In genomic region chr10:80315315-80315714, GRCm38 (mm10) we compare ENCODE assay signal across 13 mouse cellular contexts. TPM values are rescaled to one million over a fixed set of nuclear protein-coding genes. Genes with fewer than 3 reads are reported as not detected.
A peak's percentile ranks its signal among the peaks of the same experiment; 100 is the strongest.
DNase-seq lines count a peak whose midpoint lies in the region; ATAC-seq and TF ChIP-seq lines count a peak whose summit lies in the region.
"Had no signal": no experiment of that assay in that cellular context is flagged by ENCODE, and none has a peak within 500 bp of the region (broad histone marks: within the 10 kb centered on the region; RNA-seq: fewer than 3 reads in every experiment).

No protein-coding gene starts in this region.

- H3K27ac ChIP-seq in forebrain, embryonic 12.5 days = no peak overlapping the region
- H3K27ac ChIP-seq in forebrain, embryonic 14.5 days (ENCODE audit: low read depth, low read length) = no peak overlapping the region
- 0 out of 2 replicates have a peak overlapping the region, but pooled peaks have one; percentile 56 for H3K27ac ChIP-seq in layer of hippocampus, adult 2 months
- no peak overlapping the region for H3K27ac ChIP-seq in stomach, embryonic 16.5 days (ENCODE audit: low read length)
- H3K27ac ChIP-seq in stomach, postnatal 0 days (replicated peaks) = no peak overlapping the region
- H3K27ac ChIP-seq in midbrain, embryonic 15.5 days = no peak overlapping the region
- H3K27ac ChIP-seq: kidney, postnatal 0 days; limb, embryonic 15.5 days had no signal

- no peak overlapping the region for H3K4me2 ChIP-seq in forebrain, embryonic 12.5 days
- H3K4me2 ChIP-seq in forebrain, embryonic 14.5 days (ENCODE audit: low read length) = no peak overlapping the region
- no peak overlapping the region for H3K4me2 ChIP-seq in stomach, embryonic 16.5 days (ENCODE audit: low read depth, low read length)
- no peak overlapping the region for H3K4me2 ChIP-seq in stomach, postnatal 0 days (replicated peaks; ENCODE audit: low read depth)
- no peak overlapping the region for H3K4me2 ChIP-seq in midbrain, embryonic 15.5 days
- H3K4me2 ChIP-seq: hindbrain, embryonic 15.5 days; limb, embryonic 15.5 days had no signal

- H3K27me3 ChIP-seq in forebrain, embryonic 12.5 days = peaks cover 51% of the 10 kb centered on the region
- H3K27me3 ChIP-seq in forebrain, embryonic 14.5 days (replicated peaks; ENCODE audit: control insufficient read depth, insufficient read depth, low read length) = no peaks in the 10 kb centered on the region
- peaks cover 53% of the 10 kb centered on the region for H3K27me3 ChIP-seq in stomach, embryonic 16.5 days (ENCODE audit: control insufficient read depth, insufficient read depth, low read length)
- H3K27me3 ChIP-seq in stomach, postnatal 0 days (ENCODE audit: control insufficient read depth, insufficient read depth, low read length) = 0 out of 2 replicates have a peak, but pooled peaks cover 9% of the 10 kb centered on the region
- no peaks in the 10 kb centered on the region for H3K27me3 ChIP-seq in midbrain, embryonic 15.5 days (replicated peaks)
- H3K27me3 ChIP-seq: hindbrain, embryonic 15.5 days had no signal

- peaks cover 87% of the 10 kb centered on the region for H3K36me3 ChIP-seq in forebrain, embryonic 12.5 days (replicated peaks)
- peaks cover 86% of the 10 kb centered on the region for H3K36me3 ChIP-seq in forebrain, embryonic 14.5 days (ENCODE audit: control insufficient read depth, insufficient read depth, low read length)
- peaks cover 5% of the 10 kb centered on the region; the same call in 1 of the 2 replicates for H3K36me3 ChIP-seq in stomach, embryonic 16.5 days (ENCODE audit: control insufficient read depth, insufficient read depth, low read length)
- H3K36me3 ChIP-seq in stomach, postnatal 0 days (ENCODE audit: control insufficient read depth, insufficient read depth, low read length) = peaks cover 8% of the 10 kb centered on the region; the same call in 1 of the 2 replicates
- peaks cover 76% of the 10 kb centered on the region for H3K36me3 ChIP-seq in midbrain, embryonic 15.5 days (replicated peaks)

- no peak for TF ChIP-seq EP300 in stomach, postnatal 0 days (optimal IDR thresholded peaks at IDR 0.05)

- no peak for DNase-seq in forebrain, embryonic 14.5 days (ENCODE audit: low spot score)
- no peak for DNase-seq in layer of hippocampus, adult 2 months (ENCODE audit: low spot score in 2 of 2)
- DNase-seq in layer of hippocampus, postnatal 10 days (ENCODE audit: low spot score in 2 of 2) = no peak
- DNase-seq in stomach, postnatal 0 days (ENCODE audit: low spot score) = no peak
- no peak for DNase-seq in urinary bladder, adult 18-20 months (ENCODE audit: low spot score in 2 of 2)
- DNase-seq: adrenal gland, postnatal 10 days; retina, postnatal 1 day had no signal

- WGBS in forebrain, embryonic 12.5 days = 59% methylated on average over 27 of the region's 27 CpGs
- WGBS in forebrain, embryonic 14.5 days = 61% methylated on average over 27 of the region's 27 CpGs
- WGBS in stomach, embryonic 16.5 days = 47% methylated on average over 27 of the region's 27 CpGs
- 50% methylated on average over 27 of the region's 27 CpGs for WGBS in stomach, postnatal 0 days
- 56% methylated on average over 27 of the region's 27 CpGs for WGBS in midbrain, embryonic 15.5 days

- H3K9me3 ChIP-seq in forebrain, embryonic 12.5 days = no peaks in the 10 kb centered on the region
- no peaks in the 10 kb centered on the region for H3K9me3 ChIP-seq in forebrain, embryonic 14.5 days (replicated peaks; ENCODE audit: control insufficient read depth, low read length)
- H3K9me3 ChIP-seq in stomach, embryonic 16.5 days (replicated peaks; ENCODE audit: control insufficient read depth, low read length) = no peaks in the 10 kb centered on the region
- H3K9me3 ChIP-seq in stomach, postnatal 0 days (ENCODE audit: control insufficient read depth, low read length) = no peaks in the 10 kb centered on the region
- no peaks in the 10 kb centered on the region for H3K9me3 ChIP-seq in midbrain, embryonic 15.5 days
- H3K9me3 ChIP-seq: hindbrain, embryonic 15.5 days; limb, embryonic 15.5 days had no signal

- peak overlapping the region; percentile 14; the same call in 1 of the 2 replicates for H3K9ac ChIP-seq in forebrain, embryonic 12.5 days
- no peak overlapping the region for H3K9ac ChIP-seq in forebrain, embryonic 14.5 days (ENCODE audit: low read length)
- 0 out of 2 replicates have a peak overlapping the region, but pooled peaks have one; percentile 1 for H3K9ac ChIP-seq in stomach, embryonic 16.5 days (ENCODE audit: low read length)
- no peak overlapping the region for H3K9ac ChIP-seq in stomach, postnatal 0 days (ENCODE audit: low read length)
- no peak overlapping the region for H3K9ac ChIP-seq in midbrain, embryonic 15.5 days
- H3K9ac ChIP-seq: hindbrain, embryonic 15.5 days had no signal

- ATAC-seq in forebrain, embryonic 12.5 days (ENCODE audit: low FRiP score) = no peak
- ATAC-seq in forebrain, embryonic 14.5 days = no peak
- no peak for ATAC-seq in stomach, embryonic 16.5 days (ENCODE audit: insufficient read depth, low FRiP score)
- no peak for ATAC-seq in stomach, postnatal 0 days (ENCODE audit: low FRiP score, low TSS enrichment)
- no peak for ATAC-seq in midbrain, embryonic 15.5 days (replicated peaks)

- TF ChIP-seq CTCF in layer of hippocampus, adult 2 months (conservative IDR thresholded peaks at IDR 0.05) = no peak
- no peak for TF ChIP-seq CTCF in stomach, postnatal 0 days (IDR thresholded peaks at IDR 0.05; ENCODE audit: low read depth)

- H3K4me3 ChIP-seq in forebrain, embryonic 12.5 days (replicated peaks) = no peak overlapping the region; the same call in 1 of the 2 replicates
- H3K4me3 ChIP-seq in forebrain, embryonic 14.5 days (ENCODE audit: low read depth, low read length) = no peak overlapping the region
- no peak overlapping the region for H3K4me3 ChIP-seq in layer of hippocampus, adult 2 months
- no peak overlapping the region for H3K4me3 ChIP-seq in stomach, embryonic 16.5 days (replicated peaks; ENCODE audit: low read length)
- H3K4me3 ChIP-seq in stomach, postnatal 0 days (ENCODE audit: low read depth, low read length) = no peak overlapping the region
- H3K4me3 ChIP-seq in midbrain, embryonic 15.5 days = no peak overlapping the region
- H3K4me3 ChIP-seq: hindbrain, embryonic 15.5 days; limb, embryonic 15.5 days had no signal

- peaks cover 44% of the 10 kb centered on the region for H3K4me1 ChIP-seq in forebrain, embryonic 12.5 days
- H3K4me1 ChIP-seq in forebrain, embryonic 14.5 days (ENCODE audit: control insufficient read depth, insufficient read depth, low read length) = peaks cover 5% of the 10 kb centered on the region; the same call in 1 of the 2 replicates
- H3K4me1 ChIP-seq in stomach, embryonic 16.5 days (ENCODE audit: control insufficient read depth, insufficient read depth, low read length) = peaks cover 18% of the 10 kb centered on the region
- peaks cover 3% of the 10 kb centered on the region; the same call in 1 of the 2 replicates for H3K4me1 ChIP-seq in stomach, postnatal 0 days (replicated peaks; ENCODE audit: control insufficient read depth, insufficient read depth)
- peaks cover 41% of the 10 kb centered on the region for H3K4me1 ChIP-seq in midbrain, embryonic 15.5 days

RNA-seq across cellular contexts. Expression of gene 2310011J03Rik, which starts 5.0 kb away (rescaled TPM):
- 42.6 and 44.4 TPM in 2 replicates for polyA plus RNA-seq in forebrain, embryonic 12.5 days (2016; fragmentation: Nextera tagmentation; extraction: Ambion mirVana)
- polyA plus RNA-seq in forebrain, embryonic 14.5 days (2014; fragmentation: Nextera tagmentation; extraction: Ambion mirVana) = 39.2 and 40.8 TPM in 2 replicates
- total RNA-seq in layer of hippocampus, adult 2 months (2021) = 10 to 100 TPM; 23.5 to 25.7 TPM
- total RNA-seq in layer of hippocampus, postnatal 10 days (2021) = 10 to 100 TPM; 19.7 to 22.2 TPM
- 46.6 and 48.1 TPM in 2 replicates for polyA plus RNA-seq in stomach, embryonic 16.5 days (2015; fragmentation: Nextera tagmentation; extraction: Ambion mirVana)
- polyA plus RNA-seq in stomach, postnatal 0 days (2015; fragmentation: Nextera tagmentation; extraction: Ambion mirVana) = 50.3 and 51.2 TPM in 2 replicates
- 25.4 and 28.0 TPM in 2 replicates for polyA plus RNA-seq in midbrain, embryonic 15.5 days (2015; fragmentation: Nextera tagmentation; extraction: Ambion mirVana)

RNA-seq across cellular contexts. Expression of gene Pcsk4, which starts 14.0 kb away (rescaled TPM):
- polyA plus RNA-seq in forebrain, embryonic 12.5 days (2016; fragmentation: Nextera tagmentation; extraction: Ambion mirVana) = 3.7 and 3.8 TPM in 2 replicates
- polyA plus RNA-seq in forebrain, embryonic 14.5 days (2014; fragmentation: Nextera tagmentation; extraction: Ambion mirVana) = 1.6 and 2.4 TPM in 2 replicates
- total RNA-seq in layer of hippocampus, adult 2 months (2021) = 1 to 10 TPM; 2.8 to 3.2 TPM
- 1 to 10 TPM; 7.1 to 8.0 TPM for total RNA-seq in layer of hippocampus, postnatal 10 days (2021)
- 3.7 and 4.4 TPM in 2 replicates for polyA plus RNA-seq in stomach, embryonic 16.5 days (2015; fragmentation: Nextera tagmentation; extraction: Ambion mirVana)
- polyA plus RNA-seq in stomach, postnatal 0 days (2015; fragmentation: Nextera tagmentation; extraction: Ambion mirVana) = 2.2 and 2.3 TPM in 2 replicates
- polyA plus RNA-seq in midbrain, embryonic 15.5 days (2015; fragmentation: Nextera tagmentation; extraction: Ambion mirVana) = 4.4 and 5.8 TPM in 2 replicates

RNA-seq across cellular contexts. Expression of gene Reep6, which starts 14.4 kb away (rescaled TPM):
- 4.1 and 4.4 TPM in 2 replicates for polyA plus RNA-seq in forebrain, embryonic 12.5 days (2016; fragmentation: Nextera tagmentation; extraction: Ambion mirVana)
- polyA plus RNA-seq in forebrain, embryonic 14.5 days (2014; fragmentation: Nextera tagmentation; extraction: Ambion mirVana) = 2.3 and 2.7 TPM in 2 replicates
- total RNA-seq in layer of hippocampus, adult 2 months (2021) = 10 to 100 TPM in 1 of 2 experiments, 1 to 10 TPM in 1; 9.6 to 11.0 TPM
- 10 to 100 TPM; 10.3 to 11.6 TPM for total RNA-seq in layer of hippocampus, postnatal 10 days (2021)
- polyA plus RNA-seq in stomach, embryonic 16.5 days (2015; fragmentation: Nextera tagmentation; extraction: Ambion mirVana) = 45.2 and 51.1 TPM in 2 replicates
- polyA plus RNA-seq in stomach, postnatal 0 days (2015; fragmentation: Nextera tagmentation; extraction: Ambion mirVana) = 13.5 and 17.6 TPM in 2 replicates
- polyA plus RNA-seq in midbrain, embryonic 15.5 days (2015; fragmentation: Nextera tagmentation; extraction: Ambion mirVana) = 5.5 TPM in 2 replicates

RNA-seq across cellular contexts. Expression of gene Apc2, which starts 19.5 kb away (rescaled TPM):
- 144 and 165 TPM in 2 replicates for polyA plus RNA-seq in forebrain, embryonic 12.5 days (2016; fragmentation: Nextera tagmentation; extraction: Ambion mirVana)
- polyA plus RNA-seq in forebrain, embryonic 14.5 days (2014; fragmentation: Nextera tagmentation; extraction: Ambion mirVana) = 154 and 213 TPM in 2 replicates
- total RNA-seq in layer of hippocampus, adult 2 months (2021) = 100 to 1,000 TPM in 1 of 2 experiments, 10 to 100 TPM in 1; 98.3 to 110 TPM
- total RNA-seq in layer of hippocampus, postnatal 10 days (2021) = 100 to 1,000 TPM; 179 to 181 TPM
- polyA plus RNA-seq in stomach, embryonic 16.5 days (2015; fragmentation: Nextera tagmentation; extraction: Ambion mirVana) = 3.3 and 4.3 TPM in 2 replicates
- 1.2 and 1.3 TPM in 2 replicates for polyA plus RNA-seq in stomach, postnatal 0 days (2015; fragmentation: Nextera tagmentation; extraction: Ambion mirVana)
- polyA plus RNA-seq in midbrain, embryonic 15.5 days (2015; fragmentation: Nextera tagmentation; extraction: Ambion mirVana) = 223 and 247 TPM in 2 replicates

RNA-seq across cellular contexts. Expression of gene Rps15, which starts 23.1 kb away (rescaled TPM):
- 708 and 760 TPM in 2 replicates for polyA plus RNA-seq in forebrain, embryonic 12.5 days (2016; fragmentation: Nextera tagmentation; extraction: Ambion mirVana)
- 694 and 922 TPM in 2 replicates for polyA plus RNA-seq in forebrain, embryonic 14.5 days (2014; fragmentation: Nextera tagmentation; extraction: Ambion mirVana)
- total RNA-seq in layer of hippocampus, adult 2 months (2021) = 100 to 1,000 TPM; 926 to 932 TPM
- total RNA-seq in layer of hippocampus, postnatal 10 days (2021) = 100 to 1,000 TPM; 733 to 857 TPM
- polyA plus RNA-seq in stomach, embryonic 16.5 days (2015; fragmentation: Nextera tagmentation; extraction: Ambion mirVana) = 807 and 821 TPM in 2 replicates
- 766 and 821 TPM in 2 replicates for polyA plus RNA-seq in stomach, postnatal 0 days (2015; fragmentation: Nextera tagmentation; extraction: Ambion mirVana)
- polyA plus RNA-seq in midbrain, embryonic 15.5 days (2015; fragmentation: Nextera tagmentation; extraction: Ambion mirVana) = 516 and 528 TPM in 2 replicates

Comparison
In these comparisons a context has a peak if more than half of its experiments do, and no peak if none do; other contexts are left out.
1. H3K9ac ChIP-seq: peak in forebrain, embryonic 12.5 days (single experiment) and stomach, embryonic 16.5 days (single experiment); none in forebrain, embryonic 14.5 days (single experiment), stomach, postnatal 0 days (single experiment) and midbrain, embryonic 15.5 days (single experiment).